Mouse (Mus musculus) urinary bladder, postnatal 10 days (tissue): ENCODE results near the gene Iqschfp.

ENCODE experiments used
- DNase-seq: peaks from one replicate; pipeline ENCODE4 v3.0.0; 2022; ENCODE audit warnings: low spot score

Iqschfp gene

DNA sequence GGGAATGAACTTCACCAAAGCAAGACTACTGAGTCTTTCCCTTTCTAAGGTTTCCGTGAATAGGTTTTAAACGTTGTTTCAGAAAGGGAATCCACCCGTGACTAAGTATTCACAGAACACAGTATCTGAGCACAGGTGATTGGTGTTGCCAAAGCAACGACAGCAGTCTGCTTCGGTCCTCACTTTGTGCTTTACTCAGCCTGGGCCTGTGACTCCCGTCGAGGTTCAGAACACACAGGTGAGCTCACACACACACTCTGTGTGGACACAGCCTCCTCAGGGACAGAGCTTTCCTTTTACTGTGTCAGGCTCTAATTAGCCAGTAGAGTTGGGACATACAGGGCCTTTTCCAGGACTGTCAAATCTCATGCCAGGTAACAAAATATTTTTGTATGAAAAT is 542.4 kb downstream of the Iqschfp start:
- DNase-seq, result no peak

GRCm38 (mm10) chr3:68434897-68435296 is 542.9 kb downstream of the Iqschfp start:
- DNase-seq, result no peak

- no peak for DNase-seq
Observed at GRCm38 (mm10) chr3:68448480-68448879, 556.4 kb downstream of the Iqschfp start.

- no peak for DNase-seq
Observed at GRCm38 (mm10) chr3:68451634-68452033, 559.6 kb downstream of the Iqschfp start.

GRCm38 (mm10) chr3:68453266-68453665 is 561.2 kb downstream of the Iqschfp start:
- DNase-seq, result no peak

GRCm38 (mm10) chr3:68453719-68454455 is 561.9 kb downstream of the Iqschfp start:
- no peak for DNase-seq

- DNase-seq, result no peak
Observed at GRCm38 (mm10) chr3:68466643-68467042, 574.6 kb downstream of the Iqschfp start.

- DNase-seq, result no peak
Observed at GRCm38 (mm10) chr3:68467941-68468687, 576.1 kb downstream of the Iqschfp start.

- no peak for DNase-seq
Observed at GRCm38 (mm10) chr3:68469643-68470042, 577.6 kb downstream of the Iqschfp start.

DNA sequence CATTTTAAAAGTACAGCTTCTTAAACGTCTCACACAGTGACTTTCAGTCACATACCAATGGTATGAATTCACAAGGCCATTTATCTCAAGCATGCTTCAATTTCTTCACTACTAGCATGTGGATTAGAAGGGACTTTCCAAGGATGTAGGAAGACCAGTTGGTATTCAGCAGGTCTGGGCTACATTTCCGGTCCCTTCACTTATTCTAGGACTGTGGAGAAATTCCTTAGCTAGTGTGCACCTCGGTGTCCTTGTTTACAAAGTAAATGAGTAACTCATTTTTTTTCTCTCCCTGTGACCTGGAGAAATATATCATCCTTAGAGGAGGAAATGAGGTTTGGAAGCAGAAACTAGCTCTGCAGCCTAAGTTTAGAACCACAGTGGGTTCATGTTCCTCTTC is 578.0 kb downstream of the Iqschfp start:
- DNase-seq, result no peak

DNA sequence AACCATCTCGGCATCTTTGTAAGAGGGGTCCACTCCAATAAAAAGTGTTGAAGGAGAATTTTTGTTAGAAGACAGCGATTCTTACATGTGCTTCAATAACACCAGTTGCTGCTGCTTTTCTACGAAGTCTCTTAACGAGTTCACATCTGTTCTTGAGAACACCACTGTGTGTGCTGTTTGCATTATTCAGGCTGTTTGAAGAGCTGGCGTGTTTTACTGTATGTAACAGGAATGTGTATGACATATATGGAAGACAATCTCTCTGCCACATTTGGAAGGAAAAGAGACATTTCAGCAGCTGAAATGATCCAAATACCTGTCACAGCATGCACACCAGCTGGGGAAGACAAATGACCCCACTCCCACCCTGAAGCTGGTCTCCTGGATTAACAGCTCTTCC is 578.6 kb downstream of the Iqschfp start:
- no peak for DNase-seq

DNA sequence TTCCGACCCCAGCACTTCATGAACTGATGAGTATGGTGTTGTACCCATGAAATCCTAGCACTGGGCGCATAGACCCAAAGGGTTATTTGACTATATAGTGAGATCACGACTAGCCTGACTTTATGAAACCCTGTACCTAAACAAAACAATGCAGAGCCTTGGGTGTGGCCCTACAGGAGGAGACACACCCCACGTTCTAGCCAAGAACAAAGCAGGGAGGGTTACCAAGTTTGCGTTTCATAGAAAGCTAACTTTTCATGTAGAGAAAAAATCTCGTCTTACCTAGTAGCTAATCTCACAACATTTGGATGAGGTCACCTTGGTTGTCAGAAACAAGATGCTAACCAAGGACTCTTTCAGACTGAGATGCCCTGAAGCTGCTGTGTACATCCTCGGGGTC is 584.3 kb downstream of the Iqschfp start:
- DNase-seq, result no peak

- no peak for DNase-seq
Observed at GRCm38 (mm10) chr3:68477478-68477877, 585.4 kb downstream of the Iqschfp start.

GRCm38 (mm10) chr3:68479266-68479665 is 587.2 kb downstream of the Iqschfp start:
- no peak for DNase-seq

- no peak for DNase-seq
Observed at GRCm38 (mm10) chr3:68483517-68483916, 591.5 kb downstream of the Iqschfp start.

DNA sequence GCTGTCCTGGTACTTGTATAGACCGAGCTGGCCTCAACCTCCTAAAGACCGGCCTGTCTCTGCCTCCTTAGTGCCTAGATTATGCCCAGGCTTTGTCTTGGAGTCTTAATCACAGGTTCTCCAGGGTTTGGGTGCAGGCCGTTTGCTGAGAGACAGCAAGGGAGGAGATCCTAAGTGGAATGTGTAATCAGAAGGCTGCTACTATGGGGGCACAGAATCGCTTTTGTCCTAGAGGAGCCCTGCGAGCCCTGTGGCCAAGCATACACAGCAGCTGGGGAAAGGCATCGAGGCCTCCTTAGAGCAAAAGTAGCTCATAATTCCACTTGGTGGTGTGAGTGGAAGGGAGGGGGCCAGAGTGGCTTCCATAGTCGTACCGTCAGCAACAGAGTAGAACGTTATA is 592.0 kb downstream of the Iqschfp start:
- no peak for DNase-seq

GRCm38 (mm10) chr3:68484561-68484960 is 592.5 kb downstream of the Iqschfp start:
- DNase-seq, result no peak

DNA sequence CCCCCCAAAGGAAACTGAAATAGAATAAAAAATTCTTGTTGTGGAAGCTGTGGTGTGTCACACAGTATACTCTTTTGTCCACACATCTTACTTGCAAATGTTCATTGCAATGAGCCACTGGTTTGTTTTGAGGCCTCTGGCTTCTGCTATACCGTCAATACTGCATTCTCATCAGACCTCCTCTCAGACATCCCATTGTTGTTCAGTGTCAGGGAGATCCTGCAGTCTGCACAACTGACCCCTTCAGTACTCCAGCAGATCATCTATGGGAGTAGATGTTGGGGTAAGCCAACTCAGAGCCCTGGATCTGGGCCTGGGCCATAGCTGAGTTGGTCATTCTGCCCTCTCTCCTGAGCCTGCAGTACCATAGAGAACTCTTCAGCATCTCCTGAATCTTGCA is 595.6 kb downstream of the Iqschfp start:
- no peak for DNase-seq

GRCm38 (mm10) chr3:68488316-68488715 is 596.3 kb downstream of the Iqschfp start:
- no peak for DNase-seq

DNA sequence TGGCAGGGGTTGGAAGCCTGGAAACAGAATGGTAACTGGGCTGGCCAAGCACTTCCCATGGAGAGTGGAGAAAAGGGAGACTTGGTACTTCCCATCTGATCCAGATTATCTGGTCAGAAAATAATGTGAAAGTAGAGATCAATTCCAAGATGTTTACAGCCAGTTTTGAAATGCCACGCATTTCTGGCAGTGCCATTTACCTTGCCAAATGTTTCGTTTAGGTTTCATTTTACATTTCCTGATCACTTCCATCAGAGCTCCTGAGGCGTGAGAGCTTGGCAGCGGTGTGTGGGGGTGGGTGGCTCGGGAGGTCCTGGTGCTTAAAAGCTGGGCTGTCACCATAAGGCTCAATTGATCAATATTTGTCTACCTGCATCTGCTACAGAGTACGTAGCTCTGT is 599.5 kb downstream of the Iqschfp start:
- DNase-seq, result no peak

- no peak for DNase-seq
Observed at GRCm38 (mm10) chr3:68492066-68492465, 600.0 kb downstream of the Iqschfp start.

DNA sequence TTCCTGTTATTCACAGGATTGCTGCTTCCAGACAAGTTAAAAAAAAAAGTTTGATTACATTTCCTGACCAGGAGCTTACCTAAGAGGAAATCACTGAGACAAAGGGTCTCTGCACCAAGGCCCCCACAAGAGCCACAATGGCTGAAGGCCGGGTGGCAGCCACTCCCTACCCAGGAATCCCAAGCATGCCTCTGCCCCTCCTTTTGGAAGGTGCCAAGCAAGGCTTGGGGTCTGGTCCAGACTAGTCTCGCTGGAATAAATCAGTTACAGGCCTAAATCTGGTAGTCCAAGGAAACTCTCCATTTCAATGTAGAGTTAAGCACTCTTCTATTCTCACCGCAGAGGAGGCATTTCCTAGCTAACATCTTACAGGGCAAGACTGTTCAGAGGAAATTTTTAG is 600.5 kb downstream of the Iqschfp start:
- DNase-seq, result no peak

GRCm38 (mm10) chr3:68493170-68493585 is 601.1 kb downstream of the Iqschfp start:
- no peak for DNase-seq
